Mouse (Mus musculus) lung, adult 10 weeks (tissue): Measurements from ENCODE around the gene Gper1. TPM values are rescaled to one million over a fixed set of nuclear protein-coding genes. Genes with fewer than 3 reads are reported as not detected.

Experiments used
- polyA plus RNA-seq: library from polyadenylated mRNA; stranded (reverse); fragments of 350-450 nt; fragmentation: Illumina TruSeq; extraction: RNeasy Lipid Tissue Mini Kit (QIAGEN cat#74804); gene quantifications from one replicate; pipeline ENCODE4 v1.2.3, GENCODE M21; 2014; ENCODE audit warnings: low read depth, low replicate concordance; ENCODE audit not compliant: insufficient read depth

Gper1 gene
- 0.72 TPM for polyA plus RNA-seq

GRCm38 (mm10) chr5:139423026-139423865 is at the start of gene Gper1:
Gene Gper1 (plus strand): TSS chr5:139423151.

DNA sequence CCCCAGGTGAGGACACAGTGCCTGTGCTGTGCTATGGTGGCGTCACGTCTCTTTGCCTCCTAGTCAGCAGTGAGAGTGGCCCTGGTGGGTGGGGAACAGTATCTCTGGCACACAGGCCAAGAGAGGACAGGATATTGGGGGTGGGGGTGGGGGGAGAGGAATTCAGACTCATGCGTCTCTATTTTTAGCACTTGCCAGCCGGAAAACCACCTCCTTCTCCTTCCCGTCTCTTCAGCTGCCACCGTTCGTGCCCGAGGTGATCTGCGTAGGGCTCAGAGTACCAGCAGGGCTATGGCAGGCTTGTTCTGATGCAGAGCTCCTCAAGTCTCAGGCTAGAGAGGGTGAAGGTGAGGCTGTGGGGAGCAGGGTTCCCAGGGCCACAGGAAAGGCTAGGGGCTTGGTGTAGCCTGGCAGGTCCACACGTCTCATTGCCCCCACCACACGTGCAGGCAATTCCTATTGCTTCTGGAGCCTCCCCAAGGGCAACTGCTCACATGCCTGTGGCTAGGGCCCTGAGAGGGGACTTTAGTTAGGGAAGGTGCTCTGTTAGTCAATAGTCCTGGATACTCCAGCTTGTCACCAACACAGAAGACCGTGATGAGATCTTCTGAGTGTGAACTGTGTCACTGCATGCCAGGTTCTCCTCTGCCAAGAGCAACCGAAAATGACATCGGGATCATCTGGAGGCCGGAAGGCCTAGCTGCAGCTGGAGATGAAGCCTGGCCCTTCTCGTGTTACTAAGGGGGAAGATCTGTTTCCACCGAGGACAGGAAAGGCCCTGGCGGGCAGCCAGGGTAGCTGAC is 45.3 kb upstream of the Gper1 start, which contains the start of gene Gpr146:
TSS of gene Gpr146 (plus strand) at position 230 of the 803 bp plus-strand sequence.

GRCm38 (mm10) chr5:139404801-139405401 is 18.1 kb upstream of the Gper1 start, which contains the start of gene C130050O18Rik:
Gene C130050O18Rik (plus strand): TSS chr5:139405280.

GRCm38 (mm10) chr5:139460384-139461067 is 37.6 kb downstream of the Gper1 start, which contains the start of gene 3110082I17Rik:
Gene 3110082I17Rik (minus strand): TSS chr5:139460527.

Other genes with a start within 250 kb of the Gper1 start
- gene Sun1, start 222.5 kb upstream of the Gper1 start, polyA plus RNA-seq = 32.3 TPM
- 60.2 TPM for gene Get4, start 170.8 kb upstream of the Gper1 start, polyA plus RNA-seq
- gene Adap1, start 97.5 kb upstream of the Gper1 start, polyA plus RNA-seq = 6.6 TPM
- 42.2 TPM for gene Cox19, start 71.7 kb upstream of the Gper1 start, polyA plus RNA-seq
- not detected for gene Cyp2w1, start 70.5 kb upstream of the Gper1 start, polyA plus RNA-seq
- gene Gpr146, start 45.5 kb upstream of the Gper1 start, polyA plus RNA-seq = 29.3 TPM
- gene C130050O18Rik, start 17.9 kb upstream of the Gper1 start, polyA plus RNA-seq = 2.5 TPM
- gene 3110082I17Rik, start 37.4 kb downstream of the Gper1 start, polyA plus RNA-seq = 12.2 TPM
- gene Zfand2a, start 61.4 kb downstream of the Gper1 start, polyA plus RNA-seq = 13.8 TPM
- gene Uncx, start 120.3 kb downstream of the Gper1 start, polyA plus RNA-seq = not detected